Mouse (Mus musculus) gastrocnemius, postnatal 14 days (tissue): ENCODE measurements around the gene Tbc1d2b. TPM values are rescaled to one million over a fixed set of nuclear protein-coding genes. Genes with fewer than 3 reads are reported as not detected.
A peak's percentile ranks its signal among the peaks of the same experiment; 100 is the strongest.

Source experiments
- DNase-seq: peaks from one replicate; pipeline ENCODE4 v3.0.0; 2021; ENCODE audit warnings: mixed read lengths
- intact Hi-C: fragments of 180-260 bp; cut with DNase I; formaldehyde crosslinking; loops from one replicate; pipeline ENCODE4 v1.15.1; 2025; ENCODE audit warnings: low total_unique reads
- long read RNA-seq, 2 experiments: library from polyadenylated mRNA; stranded (forward); transcript quantifications; one replicate each; pipeline ENCODE4 v2.0.0; 2021
- total RNA-seq, 2 experiments: library from RNA; stranded (reverse); gene quantifications; 2 replicates each; pipeline ENCODE4 v1.2.3; 2021

Gene Tbc1d2b
- 10 to 100 TPM; 11.3 to 13.4 TPM for total RNA-seq
- long read RNA-seq, experiment 1, partial matches to known transcripts = 2 of 7 reads
- long read RNA-seq, experiment 1, other reads (novel, unspliced or antisense) = 5 of 7 reads
- long read RNA-seq, experiment 2, full-length matches to known transcripts = 4 of 7 reads
- long read RNA-seq, experiment 2, partial matches to known transcripts = 1 of 7 reads
- long read RNA-seq, experiment 2, other reads (novel, unspliced or antisense) = 2 of 7 reads

DNA sequence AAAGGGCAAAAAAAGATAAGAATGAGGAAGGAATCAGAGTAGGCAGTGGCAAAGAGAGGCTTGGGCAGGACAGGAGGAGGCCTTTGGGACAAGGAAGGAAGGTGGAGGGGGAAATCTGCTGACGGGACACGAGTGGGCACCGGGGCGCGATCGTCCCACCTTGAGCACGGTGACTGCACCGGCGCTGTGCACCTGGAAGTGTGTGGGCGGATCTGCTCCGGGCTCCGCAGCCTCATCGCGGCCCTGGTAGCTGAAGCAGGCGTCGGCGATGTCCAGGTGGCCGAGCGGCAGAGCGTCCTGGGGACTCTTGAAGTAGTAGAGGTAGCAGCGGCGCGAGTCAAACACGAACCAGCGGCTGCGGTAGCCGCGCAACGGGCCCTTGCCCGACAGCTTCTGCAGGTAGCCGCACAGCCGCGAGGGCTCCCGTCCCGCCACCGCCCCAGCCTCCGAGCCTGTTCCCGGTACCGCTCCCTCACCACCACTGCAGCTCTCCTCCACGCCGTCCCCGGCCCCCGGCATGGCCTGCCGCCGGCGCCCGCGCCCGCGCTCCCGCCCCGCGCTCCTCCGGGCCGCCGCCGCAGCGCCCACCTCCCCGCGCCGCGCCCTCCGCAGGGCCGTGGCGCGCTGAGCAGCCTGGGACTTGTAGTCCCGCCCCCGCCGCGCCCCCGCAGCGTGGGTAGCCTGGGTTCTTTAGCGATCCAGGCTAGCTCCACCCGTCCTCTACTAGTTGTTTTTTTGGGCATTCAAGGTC, at the start of gene Tbc1d2b:
Gene Tbc1d2b, minus strand, starts transcription at position 612 of the 751 bp plus-strand sequence.
- peak; percentile 61 for DNase-seq
- intact Hi-C loops = no loop called here

- no peak for DNase-seq
- intact Hi-C loops = loop anchor here (10.0 kb wide), 1 partner anchor 101 kb away; no protein-coding TSS in a partner anchor
Measured at GRCm38 (mm10) chr9:90316300-90316699, 45.7 kb upstream of the Tbc1d2b start.

- intact Hi-C loops = loop anchor here (10.0 kb wide), 1 partner anchor 101 kb away; no protein-coding TSS in a partner anchor
- DNase-seq = no peak
Measured at GRCm38 (mm10) chr9:90315662-90316061, 45.1 kb upstream of the Tbc1d2b start.

GRCm38 (mm10) chr9:90304254-90304653, 33.6 kb upstream of the Tbc1d2b start:
- no peak for DNase-seq
- intact Hi-C loops = no loop called here

GRCm38 (mm10) chr9:90303101-90303835, 32.7 kb upstream of the Tbc1d2b start:
- intact Hi-C loops = no loop called here
- DNase-seq = no peak

- DNase-seq = no peak
- intact Hi-C loops = no loop called here
Measured at GRCm38 (mm10) chr9:90302670-90303069, 32.1 kb upstream of the Tbc1d2b start.

DNA sequence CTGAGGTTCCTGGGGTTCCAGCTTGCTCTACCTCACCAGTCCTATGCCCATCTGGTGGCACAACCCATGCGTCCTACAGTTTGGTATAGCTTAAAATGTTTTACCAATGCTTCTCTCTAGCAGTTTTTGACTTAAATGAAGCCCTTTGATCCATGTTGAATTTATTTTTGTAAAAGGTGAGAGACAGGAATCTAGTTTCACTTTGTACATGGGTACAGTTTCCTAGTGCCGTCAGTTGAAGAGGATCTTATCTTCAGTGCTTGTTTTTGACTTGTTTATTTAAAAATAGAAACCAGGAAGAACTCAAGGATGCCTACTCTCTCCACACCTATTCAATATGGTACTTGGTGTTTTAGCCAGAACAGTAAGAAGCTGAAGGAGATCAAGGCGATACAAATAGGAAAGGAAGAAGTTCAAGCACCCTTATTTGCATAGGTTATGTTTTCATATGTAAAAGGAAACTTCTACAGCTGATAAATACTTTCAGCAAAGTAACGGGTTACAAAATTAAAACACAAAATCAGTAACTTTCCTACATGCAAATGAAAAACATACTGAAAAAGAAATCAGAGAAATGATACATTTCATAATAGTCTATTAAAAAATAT, 30.6 kb upstream of the Tbc1d2b start:
- no peak for DNase-seq

DNA sequence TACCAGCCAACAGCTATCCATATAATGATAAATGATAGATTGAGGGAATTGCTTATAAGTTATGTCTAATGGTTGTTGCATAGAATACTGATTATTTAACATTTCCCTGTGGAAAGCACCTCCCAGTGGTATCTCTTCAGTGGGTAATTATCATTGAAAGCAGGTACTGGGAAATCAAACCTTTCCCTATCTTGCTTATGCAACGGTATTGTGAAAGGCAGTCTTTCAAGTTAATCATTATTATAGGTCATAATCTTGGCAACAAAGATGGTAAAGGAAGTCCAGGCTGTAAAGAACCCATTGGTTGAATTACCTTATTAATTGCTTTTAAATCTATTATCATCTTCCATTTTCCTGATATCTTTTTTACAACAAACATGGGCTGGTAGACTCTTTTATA, 27.0 kb upstream of the Tbc1d2b start:
- intact Hi-C loops = no loop called here
- no peak for DNase-seq

More for the DNA sequence above, 30.6 kb upstream of the Tbc1d2b start:
- intact Hi-C loops = no loop called here

DNA sequence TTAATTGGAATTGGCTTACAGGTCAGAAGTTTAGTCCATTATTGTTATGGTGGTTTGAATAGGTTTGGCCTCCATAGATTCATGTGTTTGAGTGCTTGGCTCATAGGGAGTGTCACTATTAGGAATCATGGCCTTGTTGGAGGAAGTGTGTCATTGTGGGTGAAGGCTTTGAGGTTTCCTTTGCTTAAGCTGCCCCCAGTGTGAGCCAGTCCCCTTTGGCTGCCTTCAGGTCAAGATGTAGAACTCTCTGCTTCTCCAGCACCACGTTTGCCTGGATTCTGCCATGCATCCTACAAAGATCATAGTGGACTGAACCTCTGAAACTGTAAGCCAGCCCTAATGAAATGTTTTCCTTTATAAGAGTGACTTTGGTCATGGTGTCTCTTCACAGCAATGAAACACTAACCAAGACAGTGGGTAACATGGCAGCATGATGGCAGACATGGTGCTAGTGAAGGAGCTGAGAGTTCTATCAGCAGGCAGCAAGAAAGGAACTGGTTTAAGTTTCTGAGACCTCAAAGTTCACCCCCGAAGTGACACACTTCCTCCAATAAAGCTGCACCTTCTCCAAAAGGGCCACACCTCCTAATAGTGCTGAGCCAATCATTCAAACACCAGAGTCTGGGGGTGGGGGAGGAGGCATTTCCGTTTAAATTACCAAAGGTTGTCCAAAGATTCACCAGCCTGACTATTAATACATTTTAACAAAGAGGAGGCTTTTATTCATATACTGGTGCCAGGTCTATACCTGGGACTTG, 23.2 kb upstream of the Tbc1d2b start:
- no peak for DNase-seq
- intact Hi-C loops = no loop called here

GRCm38 (mm10) chr9:90278397-90278796, 7.8 kb upstream of the Tbc1d2b start:
- DNase-seq = no peak
- intact Hi-C loops = no loop called here

DNA sequence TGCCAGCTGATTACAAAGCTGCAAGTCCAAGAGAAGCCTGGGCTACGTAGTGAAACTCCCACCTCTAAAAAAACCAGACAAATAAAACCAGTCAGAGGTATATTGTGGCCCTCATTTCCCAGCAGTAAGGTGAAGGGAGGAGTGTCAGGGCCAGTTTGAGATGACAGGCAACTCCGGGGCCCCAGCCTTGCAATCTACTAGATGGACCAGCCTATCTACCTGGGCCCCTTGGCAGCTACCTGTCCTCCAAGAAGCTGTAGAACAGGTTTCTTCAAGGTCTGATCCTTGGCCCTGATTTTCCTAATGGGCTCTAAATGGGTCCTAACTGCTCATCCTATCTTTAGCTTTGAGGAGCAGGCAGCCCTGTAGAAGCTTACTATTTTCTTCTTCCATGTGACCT, 7.3 kb upstream of the Tbc1d2b start:
- intact Hi-C loops = no loop called here
- no peak for DNase-seq

GRCm38 (mm10) chr9:90276779-90277178, 6.2 kb upstream of the Tbc1d2b start:
- intact Hi-C loops = no loop called here
- DNase-seq = no peak

GRCm38 (mm10) chr9:90275906-90276305, 5.3 kb upstream of the Tbc1d2b start:
- DNase-seq = no peak
- intact Hi-C loops = no loop called here

GRCm38 (mm10) chr9:90275500-90275899, 4.9 kb upstream of the Tbc1d2b start:
- intact Hi-C loops = no loop called here
- no peak for DNase-seq

GRCm38 (mm10) chr9:90274516-90274915, 3.9 kb upstream of the Tbc1d2b start:
- DNase-seq = no peak
- intact Hi-C loops = no loop called here

- no peak for DNase-seq
- intact Hi-C loops = no loop called here
Measured at GRCm38 (mm10) chr9:90272346-90272745, 1.7 kb upstream of the Tbc1d2b start.

DNA sequence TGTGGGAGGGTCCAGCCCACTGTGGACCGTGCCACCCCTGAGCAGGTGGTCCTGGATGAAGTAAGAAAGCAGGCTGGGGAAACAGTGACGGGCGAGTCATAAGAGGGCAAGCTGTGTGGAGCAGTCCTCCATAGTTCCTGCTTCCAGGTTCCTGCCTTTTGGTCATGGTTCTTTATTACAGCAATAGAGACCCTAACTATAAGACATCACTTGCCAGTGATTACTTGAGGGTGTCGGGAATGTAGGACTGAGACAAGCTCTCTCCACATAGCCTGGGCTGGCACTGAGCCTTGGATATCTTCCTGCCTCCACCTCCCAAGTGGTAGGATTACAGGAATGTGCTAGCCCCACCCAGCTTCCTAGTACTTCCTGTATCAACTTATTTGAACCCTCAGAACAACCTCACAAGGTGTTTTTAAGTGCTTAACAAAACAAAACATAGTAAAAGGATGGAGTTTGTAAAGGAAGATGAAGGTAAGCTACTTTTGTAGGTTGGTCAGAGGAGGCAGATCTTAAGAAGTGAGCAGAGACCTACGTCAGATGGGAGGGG, 1.0 kb upstream of the Tbc1d2b start:
- intact Hi-C loops = no loop called here
- no peak for DNase-seq

DNA sequence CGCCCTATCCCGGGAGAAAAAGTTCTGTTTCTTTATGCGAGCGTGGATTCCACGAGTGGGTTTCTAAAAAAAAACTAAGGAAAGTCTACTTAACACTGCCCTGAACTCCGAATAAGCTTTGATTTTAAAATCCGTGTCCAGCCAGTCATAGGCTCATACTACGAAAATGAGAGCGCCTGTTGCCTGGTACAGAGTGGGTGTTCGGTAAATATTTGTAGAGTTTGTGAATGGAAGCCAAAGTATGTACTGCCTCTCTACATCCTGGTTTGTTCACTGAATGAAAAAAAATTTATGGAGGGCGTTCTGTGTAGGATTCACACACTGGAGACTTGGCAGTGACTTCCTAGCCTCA, 316 bp upstream of the Tbc1d2b start:
- intact Hi-C loops = no loop called here
- no peak for DNase-seq

DNA sequence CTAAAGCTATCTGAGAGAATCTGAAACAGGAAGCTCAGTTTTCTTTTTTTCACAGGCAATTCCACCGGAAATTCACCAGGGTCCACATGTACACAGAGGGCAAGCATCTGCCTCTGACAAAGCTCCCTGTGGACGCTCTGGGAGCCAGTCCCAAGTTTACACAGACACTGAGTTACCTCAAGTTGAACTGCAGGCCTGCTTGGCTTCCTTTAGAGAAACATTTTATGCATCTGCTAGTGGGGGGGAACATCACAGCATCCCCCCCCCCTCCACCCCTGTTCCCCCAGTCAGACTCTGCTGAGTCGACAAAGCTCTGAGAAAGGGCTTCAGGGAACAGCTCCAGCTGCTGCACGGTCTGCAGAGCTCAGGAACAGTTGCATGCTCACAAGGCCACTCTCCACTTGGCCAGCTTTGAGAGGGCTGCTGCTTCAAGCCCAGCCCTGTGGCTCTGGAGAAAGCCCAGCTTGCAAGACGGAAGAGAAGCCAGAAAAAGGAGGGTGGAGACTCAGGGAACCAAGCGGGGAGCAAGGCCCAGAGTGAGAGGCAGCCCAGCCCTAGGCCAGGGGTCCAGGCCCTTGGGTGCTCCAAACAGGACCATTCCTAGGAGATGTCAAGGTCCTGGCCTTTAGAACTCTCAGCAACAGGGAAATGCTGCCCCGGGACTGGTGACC, 1.5 kb downstream of the Tbc1d2b start:
- peak; percentile 76 for DNase-seq
- intact Hi-C loops = no loop called here
